ENCODE assay signal across 8 mouse cellular contexts in the genomic region with DNA sequence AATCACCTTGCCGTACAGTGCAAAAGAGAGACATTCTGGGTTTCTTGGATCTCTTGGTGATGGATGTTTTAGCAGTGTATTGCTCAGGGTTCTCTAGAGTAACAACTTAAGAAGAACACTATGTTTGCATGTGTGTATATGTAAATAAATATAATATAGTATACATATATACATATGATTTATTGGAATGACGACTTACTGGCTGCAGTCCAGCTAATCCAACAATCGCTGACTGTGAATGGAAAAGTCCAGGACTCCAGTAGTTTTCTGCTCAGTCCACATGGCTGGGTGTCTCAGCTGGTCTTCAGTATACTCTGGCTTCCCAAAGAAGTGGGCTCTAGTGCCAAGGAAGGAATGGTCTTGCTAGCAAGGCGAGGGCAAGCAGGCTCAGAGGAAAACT. TPM values are rescaled to one million over a fixed set of nuclear protein-coding genes. Genes with fewer than 3 reads are reported as not detected.
DNase-seq lines count a peak whose midpoint lies in the region; ATAC-seq and TF ChIP-seq lines count a peak whose summit lies in the region.

No protein-coding gene starts in this region.

- H3K9me3 ChIP-seq in heart, embryonic 10.5 days: no peaks in the 10 kb centered on the region
- H3K9me3 ChIP-seq in forebrain, embryonic 12.5 days: no peaks in the 10 kb centered on the region
- no peaks in the 10 kb centered on the region for H3K9me3 ChIP-seq in liver, embryonic 12.5 days (replicated peaks)

- H3K79me3 ChIP-seq in C2C12 (ENCODE audit: low read depth): no peaks in the 10 kb centered on the region

- no peak for TF ChIP-seq CTCF in C2C12 (IDR thresholded peaks at IDR 0.05; ENCODE audit: control insufficient read depth, insufficient read depth, insufficient read length)

- peak overlapping the region; percentile 79 for H3K4me2 ChIP-seq in forebrain, embryonic 12.5 days
- H3K4me2 ChIP-seq in liver, embryonic 12.5 days: peak overlapping the region; percentile 94

- no peak for DNase-seq in heart, embryonic 10.5 days (ENCODE audit: low spot score)
- no peak for DNase-seq in heart, postnatal 36 days
- DNase-seq in layer of hippocampus, adult 9-10 months (ENCODE audit: low spot score): no peak
- DNase-seq in left cerebral cortex, adult 18-20 months (ENCODE audit: low spot score in 2 of 2): no peak
- DNase-seq in cerebellum, postnatal 14 days: no peak

- H3K4me3 ChIP-seq in heart, embryonic 10.5 days: peak overlapping the region; percentile 80
- peak overlapping the region; percentile 80 for H3K4me3 ChIP-seq in C2C12 (ENCODE audit: insufficient read depth, poor library complexity, severe bottlenecking)
- peak overlapping the region; percentile 69 for H3K4me3 ChIP-seq in forebrain, embryonic 12.5 days (replicated peaks)
- peak overlapping the region; percentile 80 for H3K4me3 ChIP-seq in liver, embryonic 12.5 days

- H3K79me2 ChIP-seq in C2C12 (ENCODE audit: control insufficient read depth, insufficient read depth): peaks cover 14% of the 10 kb centered on the region

- WGBS in heart, embryonic 10.5 days: 42% methylated on average over 4 of the region's 4 CpGs
- WGBS in forebrain, embryonic 12.5 days: 45% methylated on average over 4 of the region's 4 CpGs
- WGBS in liver, embryonic 12.5 days (ENCODE audit: insufficient replicate concordance): 38% methylated on average over 4 of the region's 4 CpGs

- H3K4me1 ChIP-seq in heart, embryonic 10.5 days: peaks cover 17% of the 10 kb centered on the region
- peaks cover 24% of the 10 kb centered on the region for H3K4me1 ChIP-seq in forebrain, embryonic 12.5 days
- peaks cover 43% of the 10 kb centered on the region for H3K4me1 ChIP-seq in liver, embryonic 12.5 days

- intact Hi-C loops in heart, postnatal 36 days (cut with DNase I): loop anchor here (2.0 to 5.0 kb wide), 2 partner anchors 21 to 100 kb away; no protein-coding TSS in a partner anchor

- H3ac ChIP-seq in C2C12 (ENCODE audit: control insufficient read depth, insufficient read length, low read depth): peak overlapping the region; percentile 80

- H3K9ac ChIP-seq in forebrain, embryonic 12.5 days: peak overlapping the region; percentile 74
- peak overlapping the region; percentile 86 for H3K9ac ChIP-seq in liver, embryonic 12.5 days

- H3K27me3 ChIP-seq in heart, embryonic 10.5 days (ENCODE audit: insufficient read depth, poor library complexity, severe bottlenecking): no peaks in the 10 kb centered on the region
- no peaks in the 10 kb centered on the region for H3K27me3 ChIP-seq in C2C12 (ENCODE audit: control insufficient read depth, insufficient read depth, insufficient read length)
- no peaks in the 10 kb centered on the region for H3K27me3 ChIP-seq in forebrain, embryonic 12.5 days
- no peaks in the 10 kb centered on the region for H3K27me3 ChIP-seq in liver, embryonic 12.5 days (replicated peaks)

- no peak for ATAC-seq in forebrain, embryonic 12.5 days (ENCODE audit: low FRiP score)
- no peak for ATAC-seq in liver, embryonic 12.5 days

- H3K36me3 ChIP-seq in heart, embryonic 10.5 days: peaks cover 24% of the 10 kb centered on the region
- H3K36me3 ChIP-seq in C2C12 (ENCODE audit: control insufficient read depth, insufficient read depth): peaks cover 21% of the 10 kb centered on the region
- H3K36me3 ChIP-seq in forebrain, embryonic 12.5 days (replicated peaks): peaks cover 39% of the 10 kb centered on the region
- peaks cover 61% of the 10 kb centered on the region for H3K36me3 ChIP-seq in liver, embryonic 12.5 days

- 0 out of 2 replicates have a peak overlapping the region, but pooled peaks have one; percentile 89 for H3K27ac ChIP-seq in heart, embryonic 10.5 days
- no peak overlapping the region for H3K27ac ChIP-seq in forebrain, embryonic 12.5 days
- peak overlapping the region; percentile 89 for H3K27ac ChIP-seq in liver, embryonic 12.5 days

TF ChIP-seq in C2C12, 6 proteins besides CTCF, POLR2A, EP300 and RAD21:
- no peak for TF ChIP-seq MYOD1 (IDR thresholded peaks at IDR 0.05; ENCODE audit: control insufficient read depth, insufficient read length, low read depth)
- no peak for TF ChIP-seq FOSL1 (IDR thresholded peaks at IDR 0.05; ENCODE audit: insufficient read depth, low read length, poor library complexity, severe bottlenecking)
- TF ChIP-seq MYOG (IDR thresholded peaks at IDR 0.05; ENCODE audit: control insufficient read depth, extremely low read depth, insufficient read length): no peak
- no peak for TF ChIP-seq USF1 (IDR thresholded peaks at IDR 0.05; ENCODE audit: low read depth)
- TF ChIP-seq CEBPB (IDR thresholded peaks at IDR 0.05; ENCODE audit: low read depth): no peak
- TF ChIP-seq MAX (IDR thresholded peaks at IDR 0.05): no peak

RNA-seq across cellular contexts. Expression of a gene that starts 1.2 kb away (rescaled TPM):
- polyA plus RNA-seq in heart, embryonic 10.5 days (2016; fragmentation: Nextera tagmentation; extraction: Ambion mirVana): 18.8 and 24.2 TPM in 2 replicates
- 10 to 100 TPM; 13.7 to 14.3 TPM for total RNA-seq in heart, postnatal 36 days (2021)
- 12.9 TPM for polyA plus RNA-seq in C2C12 (2012; fragmentation: generic; extraction: Trizol)
- polyA plus RNA-seq in forebrain, embryonic 12.5 days (2016; fragmentation: Nextera tagmentation; extraction: Ambion mirVana): 26.6 and 29.4 TPM in 2 replicates
- polyA plus RNA-seq in liver, embryonic 12.5 days (2016; fragmentation: Nextera tagmentation; extraction: Ambion mirVana): 19.1 and 20.0 TPM in 2 replicates
- 10 to 100 TPM; 19.3 to 23.5 TPM for total RNA-seq in left cerebral cortex, adult 18-20 months (2021)

RNA-seq across cellular contexts. Expression of a gene that starts 22.4 kb away (rescaled TPM):
- polyA plus RNA-seq in heart, embryonic 10.5 days (2016; fragmentation: Nextera tagmentation; extraction: Ambion mirVana): 63.1 and 65.8 TPM in 2 replicates
- total RNA-seq in heart, postnatal 36 days (2021): 10 to 100 TPM; 22.9 to 24.1 TPM
- polyA plus RNA-seq in C2C12 (2012; fragmentation: generic; extraction: Trizol): 47.7 TPM
- polyA plus RNA-seq in forebrain, embryonic 12.5 days (2016; fragmentation: Nextera tagmentation; extraction: Ambion mirVana): 76.5 and 78.4 TPM in 2 replicates
- 39.9 and 42.0 TPM in 2 replicates for polyA plus RNA-seq in liver, embryonic 12.5 days (2016; fragmentation: Nextera tagmentation; extraction: Ambion mirVana)
- total RNA-seq in left cerebral cortex, adult 18-20 months (2021): 10 to 100 TPM; 49.6 to 53.6 TPM

RNA-seq across cellular contexts. Expression of a gene that starts 49.6 kb away (rescaled TPM):
- 22.0 and 27.2 TPM in 2 replicates for polyA plus RNA-seq in heart, embryonic 10.5 days (2016; fragmentation: Nextera tagmentation; extraction: Ambion mirVana)
- 10 to 100 TPM; 74.5 to 78.2 TPM for total RNA-seq in heart, postnatal 36 days (2021)
- 36.3 TPM for polyA plus RNA-seq in C2C12 (2012; fragmentation: generic; extraction: Trizol)
- polyA plus RNA-seq in forebrain, embryonic 12.5 days (2016; fragmentation: Nextera tagmentation; extraction: Ambion mirVana): 23.0 and 26.5 TPM in 2 replicates
- polyA plus RNA-seq in liver, embryonic 12.5 days (2016; fragmentation: Nextera tagmentation; extraction: Ambion mirVana): 13.0 and 14.4 TPM in 2 replicates
- 10 to 100 TPM; 84.2 to 88.5 TPM for total RNA-seq in left cerebral cortex, adult 18-20 months (2021)

RNA-seq across cellular contexts. Expression of a gene that starts 50.3 kb away (rescaled TPM):
- polyA plus RNA-seq in heart, embryonic 10.5 days (2016; fragmentation: Nextera tagmentation; extraction: Ambion mirVana): 318 and 348 TPM in 2 replicates
- 100 to 1,000 TPM; 188 to 208 TPM for total RNA-seq in heart, postnatal 36 days (2021)
- polyA plus RNA-seq in C2C12 (2012; fragmentation: generic; extraction: Trizol): 387 TPM
- polyA plus RNA-seq in forebrain, embryonic 12.5 days (2016; fragmentation: Nextera tagmentation; extraction: Ambion mirVana): 391 and 397 TPM in 2 replicates
- 214 and 218 TPM in 2 replicates for polyA plus RNA-seq in liver, embryonic 12.5 days (2016; fragmentation: Nextera tagmentation; extraction: Ambion mirVana)
- total RNA-seq in left cerebral cortex, adult 18-20 months (2021): 100 to 1,000 TPM; 205 to 210 TPM
